ENCODE assay signal across 22 mouse cellular contexts in genomic region chr13:29901641-29902040, GRCm38 (mm10). TPM values are rescaled to one million over a fixed set of nuclear protein-coding genes. Genes with fewer than 3 reads are reported as not detected.
A peak's percentile ranks its signal among the peaks of the same experiment; 100 is the strongest.
DNase-seq lines count a peak whose midpoint lies in the region; ATAC-seq and TF ChIP-seq lines count a peak whose summit lies in the region.
"Had no signal": no experiment of that assay in that cellular context is flagged by ENCODE, and none has a peak within 500 bp of the region (broad histone marks: within the 10 kb centered on the region; RNA-seq: fewer than 3 reads in every experiment).

No protein-coding gene starts in this region.

- TF ChIP-seq POLR2A in CH12.LX (IDR thresholded peaks at IDR 0.05; ENCODE audit: low read depth, low read length) = no peak

- in situ Hi-C loops in CH12.LX (cut with MboI; ENCODE audit: low pct_ligation_motif_present, low pct_unique_long_range_greater_than_20kb, low sequenced_read_pairs) = no loop called here

- no peaks in the 10 kb centered on the region for H3K27me3 ChIP-seq in forebrain, embryonic 11.5 days (ENCODE audit: control insufficient read depth, insufficient read depth, low read length)
- no peaks in the 10 kb centered on the region for H3K27me3 ChIP-seq in forebrain, embryonic 13.5 days
- no peaks in the 10 kb centered on the region for H3K27me3 ChIP-seq in lung, postnatal 0 days (replicated peaks; ENCODE audit: insufficient read depth, low read length)
- H3K27me3 ChIP-seq in CH12.LX (replicated peaks) = no peaks in the 10 kb centered on the region
- no peaks in the 10 kb centered on the region for H3K27me3 ChIP-seq in hindbrain, postnatal 0 days (ENCODE audit: insufficient read depth, low read length)
- H3K27me3 ChIP-seq: embryonic facial prominence, embryonic 12.5 days; forebrain, embryonic 12.5 days; heart, embryonic 15.5 days had no signal

- H3K4me3 ChIP-seq in forebrain, embryonic 11.5 days (ENCODE audit: low read depth, low read length) = no peak overlapping the region
- H3K4me3 ChIP-seq in forebrain, embryonic 13.5 days = no peak overlapping the region
- H3K4me3 ChIP-seq in lung, postnatal 0 days (ENCODE audit: low read depth, low read length) = no peak overlapping the region
- no peak overlapping the region for H3K4me3 ChIP-seq in CH12.LX (replicated peaks in 1 of 3; ENCODE audit: low read depth in 2 of 3, low read length in 2 of 3, poor library complexity in 1 of 3)
- H3K4me3 ChIP-seq in hindbrain, postnatal 0 days (ENCODE audit: low read length) = no peak overlapping the region
- H3K4me3 ChIP-seq: embryonic facial prominence, embryonic 12.5 days; forebrain, embryonic 12.5 days; heart, adult 2 months; heart, embryonic 15.5 days; hindbrain, embryonic 10.5 days had no signal

- H3K4me1 ChIP-seq in forebrain, embryonic 11.5 days (replicated peaks; ENCODE audit: control insufficient read depth, insufficient read depth, low read length) = no peaks in the 10 kb centered on the region
- no peaks in the 10 kb centered on the region for H3K4me1 ChIP-seq in forebrain, embryonic 13.5 days
- H3K4me1 ChIP-seq in lung, postnatal 0 days (ENCODE audit: insufficient read depth, low read depth, low read length) = no peaks in the 10 kb centered on the region
- peaks cover 11 to 21% of the 10 kb centered on the region in 2 experiments for H3K4me1 ChIP-seq in CH12.LX (ENCODE audit: control insufficient read depth in 1 of 2, insufficient read depth in 2 of 2)
- no peaks in the 10 kb centered on the region for H3K4me1 ChIP-seq in hindbrain, postnatal 0 days (ENCODE audit: insufficient read depth, low read length)
- H3K4me1 ChIP-seq: embryonic facial prominence, embryonic 12.5 days; forebrain, embryonic 12.5 days; heart, embryonic 15.5 days; hindbrain, embryonic 10.5 days had no signal

- peak; percentile 29 for DNase-seq in forebrain, embryonic 11.5 days (ENCODE audit: low spot score)
- DNase-seq in lung, postnatal 0 days (ENCODE audit: low spot score) = peak; percentile 27
- no peak for DNase-seq in lung, postnatal 25 days (ENCODE audit: low spot score)
- no peak for DNase-seq in CH12.LX (ENCODE audit: extremely low read depth)
- DNase-seq in hindbrain, postnatal 0 days (ENCODE audit: low spot score) = no peak
- no peak for DNase-seq in layer of hippocampus, adult 9-11 months
- DNase-seq: adrenal gland, postnatal 10 days; cerebellum, adult 11-12 months; cerebellum, adult 9-10 months; cerebellum, postnatal 25 days; forebrain, postnatal 0 days; gastrocnemius, postnatal 36 days; heart, adult 2 months; heart, postnatal 14 days had no signal

- H3K9me3 ChIP-seq in forebrain, embryonic 11.5 days (ENCODE audit: control insufficient read depth, low read length) = peaks cover 13% of the 10 kb centered on the region; the same call in 1 of the 2 replicates
- peaks cover 15% of the 10 kb centered on the region for H3K9me3 ChIP-seq in forebrain, embryonic 13.5 days (replicated peaks)
- no peaks in the 10 kb centered on the region for H3K9me3 ChIP-seq in lung, postnatal 0 days (ENCODE audit: low read length)
- no peaks in the 10 kb centered on the region for H3K9me3 ChIP-seq in CH12.LX (replicated peaks; ENCODE audit: low read length)
- peaks cover 7% of the 10 kb centered on the region; the same call in 1 of the 2 replicates for H3K9me3 ChIP-seq in hindbrain, postnatal 0 days (ENCODE audit: low read length)

- no peak for TF ChIP-seq RAD21 in CH12.LX (IDR thresholded peaks at IDR 0.05; ENCODE audit: low read depth, low read length)

- no peak for TF ChIP-seq EP300 in lung, postnatal 0 days (IDR thresholded peaks at IDR 0.05)
- TF ChIP-seq EP300 in CH12.LX (IDR thresholded peaks at IDR 0.05; ENCODE audit: low read length) = no peak

- peaks cover 12% of the 10 kb centered on the region for H3K36me3 ChIP-seq in forebrain, embryonic 11.5 days (ENCODE audit: control insufficient read depth, insufficient read depth, low read length)
- H3K36me3 ChIP-seq in forebrain, embryonic 13.5 days (ENCODE audit: poor library complexity, severe bottlenecking) = peaks cover 39% of the 10 kb centered on the region
- no peaks in the 10 kb centered on the region for H3K36me3 ChIP-seq in lung, postnatal 0 days (ENCODE audit: insufficient read depth, low read length)
- H3K36me3 ChIP-seq in CH12.LX (replicated peaks in 1 of 2; ENCODE audit: control insufficient read depth in 1 of 2, insufficient read depth in 1 of 2, low read length in 1 of 2) = peaks cover 0 to 5% of the 10 kb centered on the region in 2 experiments
- H3K36me3 ChIP-seq in hindbrain, postnatal 0 days (ENCODE audit: insufficient read depth, low read length) = no peaks in the 10 kb centered on the region

- H3K9ac ChIP-seq in forebrain, embryonic 11.5 days (ENCODE audit: low read length) = no peak overlapping the region
- no peak overlapping the region for H3K9ac ChIP-seq in forebrain, embryonic 13.5 days
- H3K9ac ChIP-seq in lung, postnatal 0 days (replicated peaks; ENCODE audit: low read depth) = no peak overlapping the region
- H3K9ac ChIP-seq in CH12.LX (ENCODE audit: insufficient read depth, low read depth) = no peak overlapping the region
- no peak overlapping the region for H3K9ac ChIP-seq in hindbrain, postnatal 0 days (replicated peaks; ENCODE audit: low read length)
- H3K9ac ChIP-seq: embryonic facial prominence, embryonic 12.5 days; forebrain, embryonic 12.5 days; forebrain, postnatal 0 days; heart, embryonic 15.5 days; hindbrain, embryonic 14.5 days had no signal

- no peak overlapping the region for H3K4me2 ChIP-seq in forebrain, embryonic 11.5 days (ENCODE audit: low read depth, low read length, severe bottlenecking)
- H3K4me2 ChIP-seq in forebrain, embryonic 13.5 days = no peak overlapping the region
- no peak overlapping the region for H3K4me2 ChIP-seq in lung, postnatal 0 days (replicated peaks; ENCODE audit: low read depth, low read length)
- no peak overlapping the region for H3K4me2 ChIP-seq in CH12.LX (ENCODE audit: insufficient read depth, low read depth, poor library complexity, severe bottlenecking)
- H3K4me2 ChIP-seq in hindbrain, postnatal 0 days (ENCODE audit: low read depth, low read length) = no peak overlapping the region
- H3K4me2 ChIP-seq: embryonic facial prominence, embryonic 12.5 days; forebrain, embryonic 12.5 days; heart, embryonic 11.5 days; heart, embryonic 15.5 days; hindbrain, embryonic 14.5 days had no signal

- no peaks in the 10 kb centered on the region for H3K79me2 ChIP-seq in CH12.LX (replicated peaks; ENCODE audit: control insufficient read depth, extremely low read depth, insufficient read depth, poor library complexity, severe bottlenecking)

- ATAC-seq in forebrain, embryonic 11.5 days (replicated peaks; ENCODE audit: low FRiP score) = no peak
- no peak for ATAC-seq in forebrain, embryonic 13.5 days
- no peak for ATAC-seq in lung, postnatal 0 days
- no peak for ATAC-seq in hindbrain, postnatal 0 days
- ATAC-seq: forebrain, postnatal 0 days; intestine, embryonic 16.5 days had no signal

- dilution Hi-C loops in CH12.LX (cut with MboI; ENCODE audit: extremely low pct_ligation_motif_present, extremely low pct_unique_long_range_greater_than_20kb, low sequenced_read_pairs) = no loop called here

- WGBS in forebrain, embryonic 11.5 days = 81% methylated on average over 4 of the region's 4 CpGs
- WGBS in forebrain, embryonic 13.5 days = 81% methylated on average over 4 of the region's 4 CpGs
- WGBS in lung, postnatal 0 days = 49% methylated on average over 4 of the region's 4 CpGs
- WGBS in hindbrain, postnatal 0 days = 82% methylated on average over 4 of the region's 4 CpGs

- no peak overlapping the region for H3K27ac ChIP-seq in forebrain, embryonic 11.5 days (ENCODE audit: low read depth, low read length)
- no peak overlapping the region for H3K27ac ChIP-seq in forebrain, embryonic 13.5 days
- no peak overlapping the region for H3K27ac ChIP-seq in lung, postnatal 0 days (ENCODE audit: low read length)
- H3K27ac ChIP-seq in CH12.LX (ENCODE audit: insufficient read depth, low read depth) = no peak overlapping the region
- no peak overlapping the region for H3K27ac ChIP-seq in hindbrain, postnatal 0 days
- H3K27ac ChIP-seq: embryonic facial prominence, embryonic 12.5 days; forebrain, embryonic 12.5 days; heart, adult 2 months; heart, embryonic 15.5 days; hindbrain, embryonic 10.5 days; hindbrain, embryonic 14.5 days had no signal

- no peak for TF ChIP-seq CTCF in lung, postnatal 0 days (IDR thresholded peaks at IDR 0.05)
- no peak for TF ChIP-seq CTCF in CH12.LX (conservative IDR thresholded peaks at IDR 0.05 in 1 of 2, IDR thresholded peaks at IDR 0.05 in 1 of 2; ENCODE audit: low read depth in 2 of 2, low read length in 2 of 2)
- no peak for TF ChIP-seq CTCF in hindbrain, postnatal 0 days (IDR thresholded peaks at IDR 0.05; ENCODE audit: low read depth)

TF ChIP-seq in CH12.LX, 34 proteins besides CTCF, POLR2A, EP300 and RAD21:
- TF ChIP-seq SMC3 (IDR thresholded peaks at IDR 0.05; ENCODE audit: low read depth, low read length) = no peak
- TF ChIP-seq TBP (conservative IDR thresholded peaks at IDR 0.05; ENCODE audit: low read depth, low read length) = peak; percentile 59; the same call in 1 of the 2 replicates
- peak; percentile 45 for TF ChIP-seq BHLHE40 (IDR thresholded peaks at IDR 0.05; ENCODE audit: low read depth, low read length)

RNA-seq across cellular contexts. Expression of gene Cdkal1, which starts 46.2 kb away (rescaled TPM):
- polyA plus RNA-seq in forebrain, embryonic 11.5 days (2014; fragmentation: Nextera tagmentation; extraction: Ambion mirVana) = 37.5 and 38.9 TPM in 2 replicates
- 29.4 and 29.5 TPM in 2 replicates for polyA plus RNA-seq in forebrain, embryonic 13.5 days (2015; fragmentation: Nextera tagmentation; extraction: Ambion mirVana)
- 14.7 and 16.2 TPM in 2 replicates for polyA plus RNA-seq in lung, postnatal 0 days (2015; fragmentation: Nextera tagmentation; extraction: Ambion mirVana)
- total RNA-seq in CH12.LX (2012; rRNA removed) (9.5 and 11.3 TPM in 2 replicates), CH12.LX (2014; rRNA removed) (8.7 and 13.3 TPM in 2 replicates)
- 13.7 and 14.9 TPM in 2 replicates for polyA plus RNA-seq in CH12.LX (2012; ENCODE audit: insufficient read length, low read depth)
- total RNA-seq in hindbrain, postnatal 0 days (2014; rRNA removed) = 10.7 and 11.1 TPM in 2 replicates
- 18.9 and 19.5 TPM in 2 replicates for polyA plus RNA-seq in hindbrain, postnatal 0 days (2015; fragmentation: Nextera tagmentation; extraction: Ambion mirVana)

Comparison
In these comparisons a context has a peak if more than half of its experiments do, and no peak if none do; other contexts are left out.
1. DNase-seq: peak in forebrain, embryonic 11.5 days (single experiment) and lung, postnatal 0 days (single experiment); none in lung, postnatal 25 days (single experiment), CH12.LX (single experiment), hindbrain, postnatal 0 days (single experiment) and layer of hippocampus, adult 9-11 months (single experiment).